Mouse (Mus musculus) ovary, postnatal 14 days (tissue): Measurements from ENCODE around the gene Bcas2.
"Not testable (repeated sequence)": the region's sequence is repeated elsewhere in the genome, so short reads cannot be mapped to it uniquely, and the experiment has no call there.

Experiments
- DNase-seq: peaks from one replicate; pipeline ENCODE4 v3.0.0; 2022; ENCODE audit warnings: low spot score

Gene Bcas2

GRCm38 (mm10) chr3:103159232-103159900 lies 12.1 kb upstream of the Bcas2 start:
- no peak for DNase-seq

GRCm38 (mm10) chr3:103169771-103170170 lies 1.7 kb upstream of the Bcas2 start:
- DNase-seq: peak; percentile 70

DNA sequence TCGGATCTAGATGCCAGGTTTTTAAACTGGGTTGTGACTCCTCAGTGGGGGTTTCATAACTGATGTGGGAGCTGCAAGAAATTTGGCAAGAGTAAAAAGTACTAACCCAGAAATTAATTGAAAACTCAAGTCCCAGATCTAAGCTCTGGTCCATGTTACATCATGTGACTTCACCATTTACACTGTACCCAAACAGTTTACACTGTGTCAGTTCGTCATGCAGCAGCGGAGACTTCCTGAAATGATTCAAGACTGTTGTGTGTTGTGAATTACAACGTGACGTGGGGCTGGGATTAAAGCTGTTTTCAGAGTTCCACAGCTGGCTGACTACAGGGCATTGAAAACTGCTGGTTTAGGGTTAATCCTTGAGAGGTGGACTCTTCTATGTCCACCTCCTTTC lies 1.2 kb downstream of the Bcas2 start:
- no peak for DNase-seq

- DNase-seq: no peak
These were observed 5.3 kb downstream of the Bcas2 start for GRCm38 (mm10) chr3:103176740-103177139.

DNA sequence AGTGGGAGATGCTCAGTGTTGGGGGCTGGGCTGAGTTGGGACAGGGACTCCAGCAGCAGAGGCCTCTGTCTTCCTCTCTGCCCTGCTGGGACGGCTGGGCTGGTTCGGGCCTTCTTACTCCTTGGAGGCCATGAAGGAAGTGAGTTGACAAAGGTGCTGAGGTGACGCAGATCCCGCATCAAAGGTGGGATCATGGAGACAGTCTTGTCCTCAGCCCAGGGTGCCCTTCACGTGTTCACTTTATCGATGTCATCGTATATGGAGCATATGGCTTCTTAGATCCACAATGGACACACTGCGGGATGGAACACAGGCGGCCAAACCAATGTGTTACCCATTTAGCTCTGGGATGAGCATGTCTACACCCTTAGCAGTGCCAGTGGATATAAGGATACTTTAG lies 8.1 kb downstream of the Bcas2 start:
- no peak for DNase-seq

GRCm38 (mm10) chr3:103181171-103181570 lies 9.7 kb downstream of the Bcas2 start:
- no peak for DNase-seq

DNA sequence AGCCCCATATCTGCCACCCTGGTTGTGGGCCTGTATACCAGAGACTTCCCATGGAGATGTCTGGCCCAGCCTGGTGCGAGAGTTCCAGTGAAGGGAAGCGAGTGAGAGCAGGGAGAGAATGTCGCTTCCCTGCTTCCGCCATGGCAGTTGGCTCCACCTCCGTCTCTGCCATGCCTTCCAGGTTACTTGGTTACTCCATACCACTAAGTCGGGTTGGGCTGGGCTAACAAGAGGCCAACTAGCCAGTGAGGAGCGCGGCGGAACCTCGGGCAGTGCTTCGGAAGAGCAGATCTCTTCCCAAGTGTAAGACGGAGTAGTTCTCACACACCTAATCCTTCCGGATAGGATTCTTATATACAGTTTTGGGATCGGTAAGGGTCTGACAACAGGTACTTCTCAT lies 11.4 kb downstream of the Bcas2 start:
- no peak for DNase-seq

DNA sequence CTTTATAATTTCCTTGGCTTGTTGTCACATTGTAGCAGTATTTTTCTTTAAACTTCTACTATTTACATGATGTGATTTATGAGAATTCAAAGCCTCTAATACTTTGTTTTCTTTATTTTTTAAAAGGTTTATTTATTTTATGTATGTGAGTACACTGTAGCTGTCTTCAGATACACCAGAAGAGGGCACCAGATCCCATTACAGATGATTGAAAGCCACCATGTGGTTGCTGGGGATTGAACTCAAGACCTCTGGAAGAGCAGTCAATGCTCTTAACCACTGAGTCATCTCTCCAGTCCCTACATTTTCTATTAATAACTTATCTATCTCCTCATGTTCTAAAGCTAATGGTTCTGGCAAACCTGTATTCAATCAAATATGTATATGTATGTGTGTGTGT lies 13.0 kb downstream of the Bcas2 start:
- not testable (repeated sequence) for DNase-seq

DNA sequence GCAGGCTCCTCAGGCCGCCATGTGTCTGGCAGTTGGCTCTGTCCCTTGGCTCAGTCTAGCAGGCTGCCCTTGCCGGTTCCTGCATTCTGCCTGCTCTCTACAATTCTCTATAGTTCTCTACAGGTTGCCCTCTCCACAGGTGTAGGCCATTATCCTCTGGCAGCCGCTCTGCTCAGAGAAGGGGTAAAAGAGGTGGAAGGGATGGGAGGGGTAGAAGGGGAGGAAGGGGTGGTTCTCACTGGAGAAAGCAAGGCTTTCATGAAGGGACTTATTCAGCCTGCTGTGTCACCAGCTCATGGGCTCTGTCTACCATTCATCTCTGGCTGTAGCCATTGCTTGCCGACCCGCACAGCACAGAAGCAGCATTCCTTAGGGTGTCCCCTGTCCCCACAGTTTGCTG lies 17.0 kb downstream of the Bcas2 start:
- DNase-seq: no peak

GRCm38 (mm10) chr3:103188856-103189255 lies 17.4 kb downstream of the Bcas2 start:
- no peak for DNase-seq

- no peak for DNase-seq
These were observed 20.7 kb downstream of the Bcas2 start for GRCm38 (mm10) chr3:103192161-103192560.

- DNase-seq: no peak
These were observed 21.7 kb downstream of the Bcas2 start for GRCm38 (mm10) chr3:103193186-103193585.

DNA sequence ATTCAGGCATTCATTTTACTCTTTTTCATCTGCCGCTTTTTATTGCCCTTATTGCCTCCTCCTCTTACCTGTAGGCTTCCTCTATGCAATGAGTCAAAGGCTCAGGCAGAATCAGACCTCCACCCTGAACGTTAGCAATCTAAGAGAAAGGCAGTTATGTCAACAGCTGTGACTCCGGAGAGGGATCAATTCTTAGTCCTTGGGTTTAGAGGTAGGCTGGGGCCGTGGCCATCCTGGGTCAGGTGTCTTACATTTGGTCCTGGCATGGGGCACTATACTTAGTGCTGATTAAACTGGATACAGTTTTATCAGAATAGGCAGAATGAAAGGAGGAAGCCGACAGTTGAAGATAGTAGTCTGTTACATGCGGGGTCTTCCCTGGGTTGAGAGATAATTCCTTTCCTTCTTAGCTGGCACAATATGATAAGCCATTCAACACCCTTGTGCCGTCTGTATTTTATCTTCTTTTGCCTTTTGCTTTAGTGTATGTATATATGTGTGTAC lies 24.9 kb downstream of the Bcas2 start:
- no peak for DNase-seq

DNA sequence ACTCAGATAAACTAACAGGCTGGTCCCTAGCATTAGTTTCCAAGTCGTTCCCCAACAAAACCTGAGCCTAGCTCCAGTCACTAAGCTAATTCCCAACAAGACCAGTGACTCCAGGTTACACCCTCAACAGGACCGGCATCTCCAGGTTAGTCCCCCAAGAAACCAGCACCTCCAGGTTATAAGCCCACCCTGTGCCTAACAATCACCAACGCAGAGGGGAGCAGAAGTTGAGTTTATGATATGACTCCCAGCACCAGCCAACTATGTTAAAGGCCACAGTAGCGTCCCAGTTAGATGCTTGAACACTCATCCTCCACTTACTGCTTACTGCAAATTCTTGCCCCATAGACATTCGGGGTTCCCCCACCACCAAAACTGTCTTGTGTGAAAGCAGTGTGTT lies 27.9 kb downstream of the Bcas2 start:
- no peak for DNase-seq

DNA sequence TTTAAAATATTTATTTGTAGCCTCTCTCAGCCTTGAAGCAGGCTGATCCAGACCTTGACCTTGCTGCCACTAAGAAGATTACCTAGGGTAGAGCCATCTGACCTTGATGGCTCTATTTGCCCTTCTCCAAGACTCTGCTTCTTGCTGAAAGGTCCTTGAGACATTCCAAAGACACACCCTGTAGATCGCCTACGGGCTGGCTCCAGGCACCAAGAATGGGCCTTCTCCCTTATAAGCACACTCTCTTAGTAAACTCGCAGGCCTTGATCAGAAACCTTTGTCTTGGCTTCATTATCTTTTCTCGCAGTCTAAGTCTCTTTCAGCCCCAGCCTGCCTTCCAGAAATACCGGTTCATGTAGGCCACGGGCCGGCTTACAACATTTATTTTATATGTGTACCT lies 29.6 kb downstream of the Bcas2 start:
- DNase-seq: not testable (repeated sequence)

DNA sequence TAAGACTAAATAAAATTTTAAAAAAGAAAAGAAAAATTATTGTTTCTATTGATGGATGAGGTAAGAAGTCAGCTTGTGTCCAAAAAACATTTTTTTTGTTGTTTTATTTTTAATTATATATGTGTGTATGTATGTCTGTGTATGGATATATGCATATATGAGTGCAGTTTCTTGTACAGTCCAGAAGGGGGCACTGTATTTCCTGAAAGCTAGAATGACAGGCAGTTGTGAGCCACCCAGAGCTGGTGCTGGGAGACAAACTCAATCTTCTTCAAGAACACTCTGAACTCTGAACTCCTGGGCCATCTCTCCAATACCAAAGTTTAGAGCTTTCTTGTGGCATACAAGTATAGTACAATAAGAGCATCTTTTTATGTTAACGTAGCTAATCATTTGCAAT lies 32.1 kb downstream of the Bcas2 start:
- DNase-seq: no peak

GRCm38 (mm10) chr3:103204445-103204844 lies 33.0 kb downstream of the Bcas2 start:
- DNase-seq: no peak

DNA sequence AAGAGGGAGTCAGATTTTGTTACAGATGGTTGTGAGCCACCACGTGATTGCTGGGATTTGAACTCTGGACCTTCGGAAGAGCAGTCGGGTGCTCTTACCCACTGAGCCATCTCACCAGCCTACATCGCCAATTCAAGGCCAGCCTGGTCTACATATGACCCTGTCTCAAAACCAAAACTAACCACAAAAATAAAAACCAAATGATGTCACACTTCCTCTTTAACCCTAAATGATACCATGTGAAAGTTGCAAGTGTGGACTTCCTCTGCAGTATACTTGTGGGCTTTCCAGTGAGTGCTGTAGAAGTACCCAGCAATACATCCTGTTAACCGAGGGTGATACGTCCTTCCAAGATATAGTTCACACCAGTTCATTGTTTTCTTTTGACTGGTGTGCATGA lies 34.9 kb downstream of the Bcas2 start:
- DNase-seq: no peak

DNA sequence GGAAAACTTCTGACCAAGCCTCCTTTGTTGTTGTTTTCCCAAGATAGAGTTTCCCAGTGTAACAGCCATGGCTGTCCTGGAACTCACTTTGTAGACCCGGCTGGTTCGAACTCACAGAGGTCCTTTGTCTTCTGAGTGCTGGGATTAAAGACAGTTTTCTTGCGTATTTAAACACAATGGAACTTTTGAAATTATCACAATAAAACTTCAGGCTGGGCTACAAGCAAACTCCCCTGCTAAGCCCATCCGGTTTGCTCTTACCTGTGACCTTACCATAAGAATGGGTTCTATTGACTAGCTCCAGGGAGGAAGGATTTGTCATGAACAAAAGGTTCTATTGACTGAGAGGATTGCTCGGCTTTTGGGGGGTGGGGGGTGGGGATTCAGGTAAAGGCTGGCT lies 36.3 kb downstream of the Bcas2 start:
- no peak for DNase-seq

DNA sequence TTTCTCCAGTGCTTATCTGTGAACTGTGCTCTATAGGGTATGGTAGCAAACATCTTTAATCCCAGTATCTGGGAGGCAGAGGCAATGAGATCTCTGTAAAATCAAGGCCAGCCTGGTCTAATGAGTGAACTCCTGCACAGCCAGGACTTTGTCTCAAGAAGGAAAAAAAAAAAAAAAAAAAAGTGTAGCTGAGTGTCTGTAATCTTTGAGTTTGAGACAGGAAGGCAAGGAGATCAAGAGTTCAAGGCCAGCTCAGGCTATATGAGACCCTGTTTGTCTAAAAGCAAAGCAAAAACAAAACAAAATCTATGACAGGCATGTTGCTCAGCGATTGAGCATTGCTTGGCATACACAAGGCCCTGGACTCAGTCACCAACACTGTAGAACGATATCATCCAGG lies 36.8 kb downstream of the Bcas2 start:
- no peak for DNase-seq

GRCm38 (mm10) chr3:103211101-103211500 lies 39.6 kb downstream of the Bcas2 start:
- DNase-seq: no peak

DNA sequence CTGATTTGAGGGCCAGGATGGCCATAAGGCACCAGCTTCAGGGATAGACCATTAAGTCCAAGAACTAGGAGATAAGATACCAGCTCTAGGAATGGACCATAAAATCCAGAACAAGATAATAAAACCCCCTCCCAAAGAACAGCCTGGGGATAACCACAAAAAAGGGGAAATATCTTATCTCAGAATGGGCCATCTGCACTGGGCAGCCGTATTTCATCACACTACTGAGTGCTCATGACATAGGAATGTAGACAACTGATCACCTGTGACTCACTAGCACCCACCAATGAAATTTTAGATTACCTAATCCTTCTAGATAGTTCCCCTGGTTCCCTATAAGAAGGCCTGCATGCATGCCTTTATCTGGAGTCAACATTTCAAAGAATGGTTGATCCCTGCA lies 40.7 kb downstream of the Bcas2 start:
- DNase-seq: no peak

DNA sequence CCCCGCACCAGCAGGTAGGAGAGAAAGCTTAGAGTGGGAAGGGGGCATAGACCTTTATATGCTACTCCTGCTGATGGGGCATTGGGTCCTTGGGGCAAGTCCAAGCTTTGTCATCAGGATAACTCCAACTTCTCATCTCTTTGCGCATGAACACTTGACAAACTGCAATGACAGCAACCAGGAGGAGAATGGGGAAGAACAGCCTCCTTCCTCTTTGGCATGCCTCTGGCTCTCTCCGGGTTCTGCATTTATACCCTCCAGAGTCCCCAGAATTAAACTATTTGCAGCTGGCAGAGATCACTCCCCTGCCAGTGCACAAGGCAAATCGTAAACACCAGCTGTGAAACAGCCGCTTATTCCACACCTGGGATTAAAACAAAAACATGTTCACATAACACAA lies 42.1 kb downstream of the Bcas2 start:
- DNase-seq: no peak

DNA sequence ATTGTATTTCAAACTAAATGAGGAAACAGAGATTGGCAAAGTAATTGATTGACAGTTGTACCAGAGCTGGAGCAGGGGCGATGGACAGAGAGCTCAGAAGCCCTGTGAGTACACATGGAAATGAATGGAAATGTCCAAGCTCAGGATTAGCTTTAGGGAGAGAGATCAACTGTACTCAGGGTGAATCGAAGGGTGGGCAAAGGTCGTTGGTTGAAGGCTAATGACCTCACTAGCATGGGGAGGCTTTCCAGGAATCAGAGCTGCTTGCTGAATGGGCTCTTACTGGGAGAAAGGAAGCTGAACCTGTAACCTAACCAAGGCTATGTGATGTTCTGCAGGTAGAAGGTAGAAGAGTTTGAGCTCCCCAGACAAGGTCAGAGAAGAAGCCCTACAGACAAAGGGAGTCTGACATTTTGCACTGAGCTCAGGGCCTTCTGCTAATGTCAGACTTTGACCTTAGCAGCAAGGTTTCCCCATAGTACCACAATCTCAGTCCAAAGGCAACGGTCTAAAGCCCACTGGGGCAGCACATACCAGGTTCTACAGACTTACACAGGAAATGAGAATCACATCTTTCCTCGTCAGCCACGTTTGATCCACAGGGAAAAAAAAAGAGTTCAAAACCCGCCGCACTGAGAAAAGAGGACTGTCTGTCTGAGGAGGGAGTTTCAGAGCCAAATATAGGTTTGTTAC lies 43.3 kb downstream of the Bcas2 start:
- no peak for DNase-seq
